Mouse (Mus musculus): ENCODE data around the gene Hpcal1.

The Hpcal1 gene

GRCm38 (mm10) chr12:17690564-17691281, at the start of gene Hpcal1:
TSS of gene Hpcal1 (plus strand) at chr12:17690856.
- in situ Hi-C loops (cut with MboI; ENCODE audit: unreplicated experiment in 2 of 2) = no loop called here

- in situ Hi-C loops (cut with MboI; ENCODE audit: unreplicated experiment in 2 of 2) = no loop called here
These were observed 49.4 kb upstream of the Hpcal1 start for GRCm38 (mm10) chr12:17641269-17641668.

GRCm38 (mm10) chr12:17644385-17645222, 46.1 kb upstream of the Hpcal1 start:
- in situ Hi-C loops (cut with MboI; ENCODE audit: unreplicated experiment in 2 of 2) = no loop called here

- in situ Hi-C loops (cut with MboI; ENCODE audit: unreplicated experiment in 2 of 2) = no loop called here
These were observed 44.2 kb upstream of the Hpcal1 start for GRCm38 (mm10) chr12:17646457-17646856.

GRCm38 (mm10) chr12:17651223-17652095, 39.2 kb upstream of the Hpcal1 start:
- in situ Hi-C loops (cut with MboI; ENCODE audit: unreplicated experiment in 2 of 2) = no loop called here

- in situ Hi-C loops (cut with MboI; ENCODE audit: unreplicated experiment in 2 of 2) = no loop called here
These were observed 38.2 kb upstream of the Hpcal1 start for GRCm38 (mm10) chr12:17652216-17653050.

- in situ Hi-C loops (cut with MboI; ENCODE audit: unreplicated experiment in 2 of 2) = no loop called here
These were observed 37.4 kb upstream of the Hpcal1 start for GRCm38 (mm10) chr12:17653051-17653783.

GRCm38 (mm10) chr12:17657561-17658195, 33.0 kb upstream of the Hpcal1 start:
- in situ Hi-C loops (cut with MboI; ENCODE audit: unreplicated experiment in 2 of 2) = no loop called here

- in situ Hi-C loops (cut with MboI; ENCODE audit: unreplicated experiment in 2 of 2) = no loop called here
These were observed 32.1 kb upstream of the Hpcal1 start for GRCm38 (mm10) chr12:17658521-17658920.

- in situ Hi-C loops (cut with MboI; ENCODE audit: unreplicated experiment in 2 of 2) = no loop called here
These were observed 29.2 kb upstream of the Hpcal1 start for GRCm38 (mm10) chr12:17661483-17661920.

- in situ Hi-C loops (cut with MboI; ENCODE audit: unreplicated experiment in 2 of 2) = no loop called here
These were observed 26.5 kb upstream of the Hpcal1 start for GRCm38 (mm10) chr12:17663991-17664635.

- in situ Hi-C loops (cut with MboI; ENCODE audit: unreplicated experiment in 2 of 2) = no loop called here
These were observed 24.7 kb upstream of the Hpcal1 start for GRCm38 (mm10) chr12:17665906-17666326.

GRCm38 (mm10) chr12:17666616-17667015, 24.0 kb upstream of the Hpcal1 start:
- in situ Hi-C loops (cut with MboI; ENCODE audit: unreplicated experiment in 2 of 2) = no loop called here

GRCm38 (mm10) chr12:17673729-17674128, 16.9 kb upstream of the Hpcal1 start:
- in situ Hi-C loops (cut with MboI; ENCODE audit: unreplicated experiment in 2 of 2) = no loop called here

GRCm38 (mm10) chr12:17674182-17674812, 16.4 kb upstream of the Hpcal1 start:
- in situ Hi-C loops (cut with MboI; ENCODE audit: unreplicated experiment in 2 of 2) = no loop called here

GRCm38 (mm10) chr12:17677743-17678142, 12.9 kb upstream of the Hpcal1 start:
- in situ Hi-C loops (cut with MboI; ENCODE audit: unreplicated experiment in 2 of 2) = no loop called here

GRCm38 (mm10) chr12:17679571-17679970, 11.1 kb upstream of the Hpcal1 start:
- in situ Hi-C loops (cut with MboI; ENCODE audit: unreplicated experiment in 2 of 2) = no loop called here

- in situ Hi-C loops (cut with MboI; ENCODE audit: unreplicated experiment in 2 of 2) = no loop called here
These were observed 8.5 kb upstream of the Hpcal1 start for GRCm38 (mm10) chr12:17682161-17682560.

All from v-Abl transformed pro-B cells (cell line).